Mouse (Mus musculus) lung, embryonic 14.5 days (tissue): ENCODE data around the gene Fbxw7. TPM values are rescaled to one million over a fixed set of nuclear protein-coding genes. Genes with fewer than 3 reads are reported as not detected.
A peak's percentile ranks its signal among the peaks of the same experiment; 100 is the strongest.

Experiments
- ATAC-seq: fragments of 200-750 bp; cut with Nextera tagmentation; 2 replicates; pipeline ENCODE4 v1.8.0; 2017; ENCODE audit warnings: mild to moderate bottlenecking, moderate TSS enrichment, moderate library complexity; ENCODE audit not compliant: insufficient read depth
- DNase-seq: peaks from one replicate; pipeline ENCODE4 v3.0.0-alpha.2; 2015
- H3K27ac ChIP-seq: fragments of 300-500 bp; sonication (generic); 2 replicates; pipeline ENCODE4 v1.5.1; 2014; ENCODE audit warnings: low read depth, mild to moderate bottlenecking, moderate library complexity
- H3K27me3 ChIP-seq: fragments of 300-500 bp; sonication (generic); 2 replicates; pipeline ENCODE4 v1.6.1; 2014; ENCODE audit warnings: low read length, control low read depth; ENCODE audit not compliant: insufficient read depth
- H3K36me3 ChIP-seq: fragments of 300-500 bp; sonication (generic); 2 replicates; pipeline ENCODE4 v1.6.1; 2014; ENCODE audit warnings: control low read depth; ENCODE audit not compliant: insufficient read depth
- H3K4me1 ChIP-seq: fragments of 300-500 bp; sonication (generic); 2 replicates; pipeline ENCODE4 v1.6.1; 2014; ENCODE audit warnings: antibody characterized with exemption, control low read depth; ENCODE audit not compliant: insufficient read depth
- H3K4me2 ChIP-seq: fragments of 300-500 bp; sonication (generic); 2 replicates; pipeline ENCODE4 v1.6.1; 2014; ENCODE audit warnings: mild to moderate bottlenecking
- H3K4me3 ChIP-seq: fragments of 300-500 bp; sonication (generic); 2 replicates; pipeline ENCODE4 v1.5.1; 2014; ENCODE audit warnings: low read depth, low read length
- H3K9ac ChIP-seq: fragments of 300-500 bp; sonication (generic); 2 replicates; pipeline ENCODE4 v1.6.1; 2014
- H3K9me3 ChIP-seq: fragments of 300-500 bp; sonication (generic); 2 replicates; pipeline ENCODE4 v1.6.1; 2016; ENCODE audit warnings: low read depth, low read length, control low read depth
- CTCF ChIP-seq: IDR thresholded peaks from 2 replicates; pipeline ENCODE4 v1.5.1; 2016; ENCODE audit warnings: antibody characterized with exemption, low read depth
- WGBS: fragments of 180-500 bp; shearing (Covaris S2); extraction: QIAGEN DNeasy Blood & Tissue Kit; methylation state at CpG from one replicate; pipeline ENCODE4 v1.1.7; 2014; 5-methylcytosine and 5-hydroxymethylcytosine counted together
- polyA plus RNA-seq: library from polyadenylated mRNA; unstranded; fragments of >200 nt; fragmentation: Nextera tagmentation; extraction: Ambion mirVana; gene quantifications from 2 replicates; pipeline ENCODE4 v1.2.1, GENCODE M21; 2014

Gene Fbxw7
- polyA plus RNA-seq, 1 experiment from 2014 or later, result 9.8 TPM

DNA sequence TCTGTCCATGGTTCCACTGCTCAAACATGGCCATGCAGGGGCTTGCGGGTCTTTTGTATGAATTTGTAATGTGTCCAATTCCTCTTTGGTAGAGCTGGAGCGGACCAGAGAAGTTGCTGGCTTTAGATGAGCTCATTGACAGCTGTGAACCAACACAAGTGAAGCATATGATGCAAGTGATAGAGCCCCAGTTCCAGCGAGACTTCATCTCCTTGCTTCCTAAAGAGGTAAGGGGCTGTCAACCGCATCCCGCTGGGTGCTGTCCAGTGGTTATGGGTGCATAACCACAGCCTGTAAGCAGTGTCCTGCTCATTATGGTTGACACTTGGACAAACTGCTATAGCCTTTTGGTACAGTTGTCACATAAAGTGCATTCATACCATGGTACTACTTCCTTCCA is 150.1 kb downstream of the Fbxw7 start:
- H3K4me3 ChIP-seq, result no peak overlapping the region
- no peak overlapping the region for H3K27ac ChIP-seq
- no peak overlapping the region for H3K9ac ChIP-seq
- TF ChIP-seq CTCF, result no peak
- peaks cover 4% of the 10 kb centered on the region; the same call in 1 of the 2 replicates for H3K36me3 ChIP-seq
- 92% methylated on average over 5 of the region's 5 CpGs for WGBS
- no peaks in the 10 kb centered on the region for H3K4me1 ChIP-seq
- no peaks in the 10 kb centered on the region for H3K27me3 ChIP-seq
- H3K9me3 ChIP-seq, result no peaks in the 10 kb centered on the region
- no peak overlapping the region for H3K4me2 ChIP-seq
- no peak for ATAC-seq
- no peak for DNase-seq

DNA sequence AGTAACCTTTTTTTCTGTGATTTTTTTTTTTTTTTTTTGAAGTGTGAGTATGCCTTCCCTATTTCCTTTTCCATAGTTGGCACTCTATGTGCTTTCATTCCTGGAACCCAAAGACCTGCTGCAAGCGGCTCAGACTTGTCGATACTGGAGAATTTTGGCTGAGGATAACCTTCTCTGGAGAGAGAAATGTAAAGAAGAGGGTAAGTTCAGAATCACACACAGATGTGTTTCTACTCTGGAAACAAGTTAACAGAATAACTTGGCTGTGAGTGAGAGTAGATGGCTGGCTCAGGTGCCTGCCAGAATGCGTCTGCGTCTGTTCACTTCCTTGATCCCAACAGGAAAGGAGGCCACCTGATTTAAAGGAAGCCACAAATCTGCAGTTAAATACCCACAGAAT is 152.3 kb downstream of the Fbxw7 start:
- H3K4me3 ChIP-seq, result no peak overlapping the region
- H3K9ac ChIP-seq, result no peak overlapping the region
- no peaks in the 10 kb centered on the region for H3K4me1 ChIP-seq
- no peak for DNase-seq
- 86% methylated on average over 4 of the region's 4 CpGs for WGBS
- no peak for ATAC-seq
- H3K4me2 ChIP-seq, result no peak overlapping the region
- H3K36me3 ChIP-seq, result peaks cover 22% of the 10 kb centered on the region
- no peak overlapping the region for H3K27ac ChIP-seq
- no peaks in the 10 kb centered on the region for H3K9me3 ChIP-seq
- no peak for TF ChIP-seq CTCF
- H3K27me3 ChIP-seq, result no peaks in the 10 kb centered on the region

DNA sequence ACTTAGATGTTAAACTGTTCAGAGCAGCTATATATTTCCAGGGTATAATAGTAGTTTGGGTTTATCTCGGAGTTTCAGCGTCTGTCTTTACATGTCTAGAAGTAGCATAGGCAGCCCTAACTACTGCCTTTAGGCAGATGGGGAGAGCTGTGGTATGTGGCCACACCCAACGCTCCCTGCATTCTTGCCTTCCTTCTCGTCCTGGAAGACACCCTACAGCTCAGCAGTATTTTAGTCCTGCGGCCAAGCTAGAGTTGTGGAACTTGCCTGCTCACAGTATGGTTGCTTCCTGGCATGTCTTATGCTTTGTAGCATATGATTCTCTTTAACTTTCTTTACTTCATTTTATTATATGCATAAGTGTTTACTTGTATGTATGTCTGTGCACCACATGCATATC is 156.5 kb downstream of the Fbxw7 start:
- WGBS, result 77% methylated on average over 5 of the region's 5 CpGs
- H3K4me1 ChIP-seq, result no peaks in the 10 kb centered on the region
- no peak for DNase-seq
- no peak overlapping the region for H3K4me2 ChIP-seq
- H3K9ac ChIP-seq, result no peak overlapping the region
- no peak for ATAC-seq
- no peaks in the 10 kb centered on the region for H3K9me3 ChIP-seq
- H3K27ac ChIP-seq, result no peak overlapping the region
- no peaks in the 10 kb centered on the region for H3K27me3 ChIP-seq
- no peak for TF ChIP-seq CTCF
- peaks cover 41% of the 10 kb centered on the region for H3K36me3 ChIP-seq
- no peak overlapping the region for H3K4me3 ChIP-seq

DNA sequence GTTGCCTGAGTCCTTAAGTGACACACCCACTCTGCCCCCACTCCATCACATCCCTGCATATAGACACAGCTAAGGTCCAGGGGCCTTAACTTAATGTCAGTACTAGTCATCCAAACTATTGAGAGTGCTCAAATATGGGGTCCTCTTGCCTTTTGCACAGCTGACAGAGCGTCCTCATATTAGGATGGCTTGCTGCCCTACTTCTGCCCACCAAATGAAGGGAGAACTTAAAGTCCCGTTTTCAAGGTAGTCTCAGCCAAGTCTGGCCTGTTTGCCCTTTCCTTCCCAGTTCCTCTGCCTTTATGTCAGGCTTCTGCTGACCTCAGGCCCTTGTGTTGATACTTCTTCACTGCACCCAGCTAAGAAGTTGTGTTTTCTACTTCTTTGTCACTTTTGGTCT is 157.8 kb downstream of the Fbxw7 start:
- no peak for DNase-seq
- Histone ChIP-seq H3K9ac (no peak overlapping the region), H3K4me3 (no peak overlapping the region), H3K4me1 (no peaks in the 10 kb centered on the region), H3K36me3 (peaks cover 50% of the 10 kb centered on the region), H3K4me2 (no peak overlapping the region), H3K9me3 (no peaks in the 10 kb centered on the region), H3K27me3 (no peaks in the 10 kb centered on the region), H3K27ac (no peak overlapping the region)
- no peak for ATAC-seq
- no peak for TF ChIP-seq CTCF
- WGBS, result 89% methylated on average over 2 of the region's 2 CpGs

DNA sequence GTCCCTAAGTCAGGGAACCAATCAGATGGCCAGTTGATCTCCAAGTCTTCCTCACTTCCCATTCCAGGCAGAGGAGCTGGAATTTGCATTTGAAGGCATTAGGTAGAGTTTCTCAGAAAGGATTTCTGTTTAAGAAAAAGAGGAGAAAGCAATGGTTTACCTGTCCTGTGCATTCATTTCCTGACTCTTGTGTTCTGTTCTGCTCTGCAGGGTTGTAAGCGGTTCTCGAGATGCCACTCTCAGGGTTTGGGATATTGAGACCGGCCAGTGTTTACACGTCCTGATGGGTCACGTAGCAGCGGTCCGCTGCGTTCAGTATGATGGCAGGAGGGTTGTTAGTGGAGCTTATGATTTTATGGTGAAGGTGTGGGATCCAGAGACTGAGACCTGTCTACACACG is 159.1 kb downstream of the Fbxw7 start:
- no peak overlapping the region for H3K9ac ChIP-seq
- H3K27me3 ChIP-seq, result no peaks in the 10 kb centered on the region
- ATAC-seq, result no peak
- 91% methylated on average over 9 of the region's 9 CpGs for WGBS
- no peak for TF ChIP-seq CTCF
- H3K4me3 ChIP-seq, result no peak overlapping the region
- no peak overlapping the region for H3K4me2 ChIP-seq
- H3K27ac ChIP-seq, result no peak overlapping the region
- H3K4me1 ChIP-seq, result no peaks in the 10 kb centered on the region
- DNase-seq, result no peak
- H3K9me3 ChIP-seq, result no peaks in the 10 kb centered on the region
- peaks cover 52% of the 10 kb centered on the region for H3K36me3 ChIP-seq

DNA sequence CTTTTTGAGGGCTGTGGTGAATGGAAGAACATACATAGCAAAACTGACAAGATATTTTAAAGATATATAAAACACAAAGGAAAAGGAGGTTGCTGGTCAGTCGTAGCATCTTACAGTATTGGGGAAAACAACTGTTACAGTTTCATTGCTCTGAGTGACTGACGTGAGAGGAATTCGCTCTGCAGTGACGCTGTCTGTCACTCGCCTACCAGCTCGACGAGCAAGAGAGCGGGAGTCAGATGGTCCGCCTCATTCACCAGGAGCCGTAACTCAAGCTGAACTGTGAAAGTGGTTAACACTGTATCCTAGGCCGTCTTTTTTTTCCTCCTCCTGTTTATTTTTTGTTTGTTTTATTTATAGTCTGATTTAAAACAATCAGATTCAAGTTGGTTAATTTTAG is 163.6 kb downstream of the Fbxw7 start:
- no peak overlapping the region for H3K9ac ChIP-seq
- peaks cover 28% of the 10 kb centered on the region; the same call in 1 of the 2 replicates for H3K36me3 ChIP-seq
- ATAC-seq (no peak), DNase-seq (no peak)
- H3K9me3 ChIP-seq, result no peaks in the 10 kb centered on the region
- no peaks in the 10 kb centered on the region for H3K27me3 ChIP-seq
- H3K27ac ChIP-seq, result no peak overlapping the region
- H3K4me1 ChIP-seq, result no peaks in the 10 kb centered on the region
- no peak overlapping the region for H3K4me3 ChIP-seq
- 82% methylated on average over 11 of the region's 11 CpGs for WGBS
- H3K4me2 ChIP-seq, result no peak overlapping the region
- TF ChIP-seq CTCF, result no peak

DNA sequence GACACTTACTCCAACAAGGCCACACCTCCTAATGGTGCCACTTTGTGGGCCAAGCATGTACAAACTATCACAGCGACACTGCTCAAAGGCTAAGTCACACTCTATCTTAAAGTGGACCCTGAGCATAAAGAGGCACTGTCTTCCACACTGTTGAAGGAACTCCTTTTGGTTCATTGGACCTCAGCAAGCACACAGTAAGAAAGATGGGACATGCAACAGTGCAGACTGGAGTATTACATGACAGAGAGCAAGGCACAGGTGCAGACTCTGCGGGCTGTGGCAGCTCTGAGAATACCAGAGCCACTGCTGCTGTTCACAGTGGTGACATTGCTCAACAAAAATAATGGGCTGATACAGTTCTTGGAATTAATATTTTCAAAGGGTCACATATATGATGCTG is 165.1 kb downstream of the Fbxw7 start:
- peaks cover 22% of the 10 kb centered on the region; the same call in 1 of the 2 replicates for H3K36me3 ChIP-seq
- no peaks in the 10 kb centered on the region for H3K4me1 ChIP-seq
- no peaks in the 10 kb centered on the region for H3K9me3 ChIP-seq
- no peak overlapping the region for H3K4me3 ChIP-seq
- ATAC-seq (no peak), DNase-seq (no peak)
- no peak overlapping the region for H3K27ac ChIP-seq
- no peak overlapping the region for H3K9ac ChIP-seq
- H3K4me2 ChIP-seq, result no peak overlapping the region
- TF ChIP-seq CTCF, result no peak
- H3K27me3 ChIP-seq, result no peaks in the 10 kb centered on the region
- WGBS, result 93% methylated on average over 2 of the region's 2 CpGs

DNA sequence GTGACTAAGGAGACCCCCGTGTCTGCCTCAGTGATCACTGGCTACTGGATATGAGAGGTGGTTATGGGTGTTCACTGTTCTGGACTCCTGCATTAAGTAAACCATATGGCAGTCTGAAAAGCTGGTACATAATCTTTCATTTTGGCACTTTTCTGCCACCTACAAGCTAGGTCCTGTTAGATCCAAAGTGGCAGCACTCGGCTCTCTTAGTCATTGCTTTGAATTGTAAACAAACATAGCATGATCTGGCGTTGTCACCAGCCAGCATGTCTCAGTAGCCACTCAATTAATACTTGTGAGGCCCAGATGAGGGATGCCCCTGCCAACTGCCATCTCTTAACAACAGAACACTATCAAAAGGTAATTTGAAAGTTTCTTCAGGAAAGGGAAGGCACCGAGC is 167.6 kb downstream of the Fbxw7 start:
- Histone ChIP-seq H3K4me1 (no peaks in the 10 kb centered on the region), H3K9ac (no peak overlapping the region), H3K4me3 (no peak overlapping the region), H3K9me3 (no peaks in the 10 kb centered on the region), H3K36me3 (0 out of 2 replicates have a peak, but pooled peaks cover 4% of the 10 kb centered on the region), H3K27me3 (no peaks in the 10 kb centered on the region), H3K4me2 (no peak overlapping the region), H3K27ac (no peak overlapping the region)
- TF ChIP-seq CTCF, result no peak
- ATAC-seq, result no peak
- WGBS, result 10% methylated on average over 4 of the region's 4 CpGs
- DNase-seq, result peak; percentile 7
